Mouse (Mus musculus): ENCODE measurements around the gene Acot8. TPM values are rescaled to one million over a fixed set of nuclear protein-coding genes. Genes with fewer than 3 reads are reported as not detected.

Acot8 gene
- polyA plus RNA-seq (2015; fragmentation: Nextera tagmentation; extraction: Ambion mirVana) = 21.4 and 21.5 TPM in 2 replicates

GRCm38 (mm10) chr2:164804533-164805331, at the start of gene Acot8, which contains the start of gene Zswim3:
Gene Acot8, minus strand, starts transcription at chr2:164804882.
Gene Zswim3, plus strand, starts transcription at chr2:164805098.
- peaks cover 38% of the 10 kb centered on the region for H3K4me1 ChIP-seq (replicated peaks)
- H3K9me3 ChIP-seq = no peaks in the 10 kb centered on the region
- WGBS = under 1% methylated on average over 47 of the region's 47 CpGs
- H3K9ac ChIP-seq = peak within 1 kb of the TSS; percentile 74
- peaks cover 12% of the 10 kb centered on the region; the same call in 1 of the 2 replicates for H3K36me3 ChIP-seq
- ATAC-seq (ENCODE audit: low FRiP score, low read depth) = peak; percentile 97
- peak within 1 kb of the TSS; percentile 78 for H3K4me3 ChIP-seq
- H3K27me3 ChIP-seq = no peaks in the 10 kb centered on the region
- peak within 1 kb of the TSS; percentile 73 for H3K4me2 ChIP-seq
- H3K27ac ChIP-seq (replicated peaks) = peak within 1 kb of the TSS; percentile 88

DNA sequence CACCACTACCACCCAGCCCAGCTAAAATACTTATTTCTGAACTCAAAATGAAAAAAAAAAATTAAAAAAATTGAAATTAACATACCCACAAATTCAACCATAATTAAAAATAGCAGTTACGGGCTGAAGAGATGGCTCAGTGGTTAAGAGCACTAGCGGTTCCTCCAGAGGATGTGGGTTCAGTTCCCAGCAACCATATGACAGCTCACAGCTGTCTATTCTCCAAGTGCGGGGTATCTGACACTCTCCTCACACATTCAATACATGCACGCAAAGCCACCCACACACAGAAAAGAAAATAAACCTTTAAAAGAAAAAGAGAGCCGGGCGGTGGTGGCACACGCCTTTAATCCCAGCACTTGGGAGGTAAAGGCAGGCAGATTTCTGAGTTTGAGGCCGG, 45.4 kb upstream of the Acot8 start:
- H3K9me3 ChIP-seq = no peaks in the 10 kb centered on the region
- H3K4me1 ChIP-seq (replicated peaks) = no peaks in the 10 kb centered on the region
- H3K9ac ChIP-seq = no peak overlapping the region
- no peak overlapping the region for H3K27ac ChIP-seq (replicated peaks)
- no peak for ATAC-seq (ENCODE audit: low FRiP score, low read depth)
- H3K27me3 ChIP-seq = no peaks in the 10 kb centered on the region
- no peak overlapping the region for H3K4me3 ChIP-seq
- no peaks in the 10 kb centered on the region for H3K36me3 ChIP-seq
- no peak overlapping the region for H3K4me2 ChIP-seq
- WGBS = 87% methylated on average over 8 of the region's 8 CpGs

GRCm38 (mm10) chr2:164845782-164846181, 41.1 kb upstream of the Acot8 start:
- no peaks in the 10 kb centered on the region for H3K4me1 ChIP-seq (replicated peaks)
- H3K9me3 ChIP-seq = no peaks in the 10 kb centered on the region
- no peaks in the 10 kb centered on the region for H3K27me3 ChIP-seq
- no peak overlapping the region for H3K4me3 ChIP-seq
- H3K9ac ChIP-seq = no peak overlapping the region
- no peak overlapping the region for H3K4me2 ChIP-seq
- WGBS = 60% methylated on average over 3 of the region's 3 CpGs
- no peak overlapping the region for H3K27ac ChIP-seq (replicated peaks)
- ATAC-seq (ENCODE audit: low FRiP score, low read depth) = no peak
- no peaks in the 10 kb centered on the region for H3K36me3 ChIP-seq

DNA sequence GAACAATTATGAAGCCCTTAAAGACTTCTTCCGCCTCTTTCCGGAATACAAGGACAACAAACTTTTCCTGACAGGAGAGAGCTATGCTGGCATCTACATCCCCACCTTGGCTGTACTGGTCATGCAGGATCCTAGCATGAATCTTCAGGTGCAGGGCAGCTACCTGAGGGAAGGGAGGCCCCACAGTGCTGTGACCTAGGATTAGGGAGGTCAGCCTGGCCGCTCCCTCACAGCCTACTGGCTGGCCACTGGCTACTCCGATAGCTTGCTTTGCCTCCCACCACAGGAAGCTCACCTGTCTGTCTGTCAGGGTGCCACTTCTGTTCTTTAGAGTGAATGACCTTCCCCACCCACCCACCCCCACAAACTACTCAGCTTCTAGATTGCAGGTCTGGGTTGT, 30.5 kb upstream of the Acot8 start:
- Histone ChIP-seq H3K4me1 (replicated peaks) (peaks cover 24% of the 10 kb centered on the region), H3K4me3 (peak overlapping the region; percentile 66; the same call in 1 of the 2 replicates), H3K9me3 (no peaks in the 10 kb centered on the region), H3K36me3 (peaks cover 9% of the 10 kb centered on the region), H3K27me3 (no peaks in the 10 kb centered on the region), H3K9ac (no peak overlapping the region), H3K27ac (replicated peaks) (no peak overlapping the region), H3K4me2 (peak overlapping the region; percentile 99)
- ATAC-seq (ENCODE audit: low FRiP score, low read depth) = no peak
- WGBS = 93% methylated on average over 4 of the region's 4 CpGs

DNA sequence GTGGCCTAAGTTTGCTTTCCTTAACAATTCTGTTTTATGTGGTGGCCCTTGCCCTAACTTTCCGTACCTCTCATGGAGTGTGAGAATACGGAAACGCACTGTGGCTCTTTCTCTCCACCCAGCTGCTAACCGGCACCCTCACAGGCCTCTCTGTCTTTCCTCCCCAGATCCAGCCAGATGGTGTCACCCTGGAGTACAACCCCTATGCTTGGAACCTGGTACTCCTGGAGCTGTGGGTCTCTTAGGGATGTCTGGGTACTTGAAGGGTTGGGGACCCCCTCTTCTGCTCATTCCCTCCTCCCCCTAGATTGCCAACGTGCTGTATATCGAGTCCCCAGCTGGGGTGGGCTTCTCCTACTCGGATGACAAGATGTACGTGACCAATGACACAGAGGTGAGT, 29.8 kb upstream of the Acot8 start:
- no peaks in the 10 kb centered on the region for H3K27me3 ChIP-seq
- H3K9me3 ChIP-seq = no peaks in the 10 kb centered on the region
- H3K4me3 ChIP-seq = peak overlapping the region; percentile 66
- 41% methylated on average over 8 of the region's 8 CpGs for WGBS
- H3K9ac ChIP-seq = peak overlapping the region; percentile 66
- 0 out of 2 replicates have a peak, but pooled peaks have one; percentile 28 for ATAC-seq (ENCODE audit: low FRiP score, low read depth)
- 0 out of 2 replicates have a peak overlapping the region, but pooled peaks have one; percentile 82 for H3K27ac ChIP-seq (replicated peaks)
- H3K36me3 ChIP-seq = peaks cover 6% of the 10 kb centered on the region
- H3K4me2 ChIP-seq = peak overlapping the region; percentile 99
- peaks cover 24% of the 10 kb centered on the region for H3K4me1 ChIP-seq (replicated peaks)

- Histone ChIP-seq H3K36me3 (peaks cover 4% of the 10 kb centered on the region), H3K27ac (replicated peaks) (peak within 1 kb of the TSS; percentile 82), H3K4me3 (peak within 1 kb of the TSS; percentile 66), H3K9ac (peak within 1 kb of the TSS; percentile 66), H3K27me3 (no peaks in the 10 kb centered on the region), H3K9me3 (no peaks in the 10 kb centered on the region), H3K4me1 (replicated peaks) (peaks cover 24% of the 10 kb centered on the region), H3K4me2 (peak within 1 kb of the TSS; percentile 99)
- peak; percentile 72 for ATAC-seq (ENCODE audit: low FRiP score, low read depth)
- WGBS = under 1% methylated on average over 31 of the region's 31 CpGs
Measured at GRCm38 (mm10) chr2:164833314-164833959, 28.8 kb upstream of the Acot8 start, which contains the start of gene Neurl2. Gene Neurl2, minus strand, starts transcription at chr2:164833456.

DNA sequence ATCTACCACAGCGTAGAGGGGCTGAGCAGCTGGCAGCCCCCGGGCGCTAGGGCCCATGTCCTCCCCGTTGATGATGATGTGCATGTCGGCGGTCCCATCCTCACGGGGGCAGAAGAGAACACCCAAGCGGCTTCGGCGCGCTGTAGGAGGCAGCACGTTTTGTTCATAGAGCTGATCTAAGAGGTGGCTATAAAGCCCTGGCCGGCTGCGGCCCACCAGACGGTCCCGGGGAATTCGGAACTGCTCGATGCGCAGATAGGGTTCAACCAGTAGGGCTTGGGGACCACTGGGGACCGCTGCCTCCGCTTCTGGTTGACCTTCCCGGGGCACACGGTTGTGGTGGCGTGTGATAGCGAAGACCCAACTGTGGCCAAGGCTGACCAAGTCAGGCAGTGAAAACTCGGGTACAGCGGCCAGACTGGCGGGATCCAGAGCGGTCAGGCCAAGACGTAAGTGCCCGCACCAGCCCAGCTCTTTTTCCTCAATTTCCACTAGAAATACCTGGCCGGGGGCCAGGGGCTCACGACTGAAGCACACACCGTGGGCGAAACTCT, 28.1 kb upstream of the Acot8 start, which contains the start of gene Ctsa:
Gene Ctsa (plus strand): TSS at position 126 of the 554 bp plus-strand sequence.
- peak within 1 kb of the TSS; percentile 66 for H3K9ac ChIP-seq
- peak within 1 kb of the TSS; percentile 66 for H3K4me3 ChIP-seq
- H3K4me2 ChIP-seq = peak within 1 kb of the TSS; percentile 99
- peaks cover 24% of the 10 kb centered on the region for H3K4me1 ChIP-seq (replicated peaks)
- WGBS = under 1% methylated on average over 35 of the region's 35 CpGs
- ATAC-seq (ENCODE audit: low FRiP score, low read depth) = peak; percentile 72
- H3K27me3 ChIP-seq = no peaks in the 10 kb centered on the region
- no peaks in the 10 kb centered on the region for H3K9me3 ChIP-seq
- H3K27ac ChIP-seq (replicated peaks) = peak within 1 kb of the TSS; percentile 82
- peaks cover 10% of the 10 kb centered on the region for H3K36me3 ChIP-seq

DNA sequence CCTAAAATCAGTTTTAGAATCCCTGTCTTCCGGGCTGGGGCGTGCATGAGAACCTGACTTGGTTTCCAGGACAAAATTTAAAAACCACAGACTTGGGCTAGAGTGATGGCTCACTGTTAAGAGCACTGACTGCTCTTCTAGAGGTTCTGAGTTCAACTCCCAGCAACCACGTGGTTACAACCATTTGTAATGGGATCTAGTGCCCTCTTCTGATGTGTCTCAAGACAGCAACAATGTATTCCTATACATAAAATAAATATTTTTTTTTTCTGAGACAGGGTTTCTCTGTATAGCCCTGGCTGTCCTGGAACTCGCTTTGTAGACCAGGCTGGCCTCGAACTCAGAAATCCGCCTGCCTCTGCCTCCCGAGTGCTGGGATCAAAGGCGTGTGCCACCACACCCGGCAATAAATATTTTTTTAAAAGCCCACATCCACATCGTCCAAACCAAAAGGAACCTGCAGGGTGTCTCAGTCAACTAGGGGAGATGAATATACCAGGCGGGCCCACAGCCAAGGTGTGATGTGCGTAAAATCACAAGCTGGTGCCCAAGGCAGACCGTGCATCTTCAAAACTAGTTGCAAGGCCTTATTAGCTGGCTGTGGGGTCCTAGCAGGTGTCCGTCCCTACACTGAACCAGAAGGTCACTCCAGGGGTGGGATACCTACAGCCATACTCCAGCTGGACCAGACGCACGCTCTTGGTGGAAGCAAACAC, 27.5 kb upstream of the Acot8 start:
- Histone ChIP-seq H3K27ac (replicated peaks) (peak overlapping the region; percentile 82), H3K4me3 (peak overlapping the region; percentile 66), H3K4me2 (peak overlapping the region; percentile 99), H3K4me1 (replicated peaks) (peaks cover 24% of the 10 kb centered on the region), H3K36me3 (peaks cover 13% of the 10 kb centered on the region), H3K9ac (peak overlapping the region; percentile 66), H3K27me3 (no peaks in the 10 kb centered on the region), H3K9me3 (no peaks in the 10 kb centered on the region)
- ATAC-seq (ENCODE audit: low FRiP score, low read depth) = no peak
- WGBS = 57% methylated on average over 16 of the region's 16 CpGs

GRCm38 (mm10) chr2:164831029-164831428, 26.3 kb upstream of the Acot8 start:
- Histone ChIP-seq H3K9me3 (no peaks in the 10 kb centered on the region), H3K4me2 (no peak overlapping the region), H3K27me3 (no peaks in the 10 kb centered on the region), H3K27ac (replicated peaks) (no peak overlapping the region), H3K4me1 (replicated peaks) (peaks cover 29% of the 10 kb centered on the region), H3K36me3 (peaks cover 16% of the 10 kb centered on the region), H3K4me3 (no peak overlapping the region), H3K9ac (no peak overlapping the region)
- whole genome bisulfite sequencing = 85% methylated on average over 10 of the region's 10 CpGs
- no peak for ATAC-seq (ENCODE audit: low FRiP score, low read depth)

DNA sequence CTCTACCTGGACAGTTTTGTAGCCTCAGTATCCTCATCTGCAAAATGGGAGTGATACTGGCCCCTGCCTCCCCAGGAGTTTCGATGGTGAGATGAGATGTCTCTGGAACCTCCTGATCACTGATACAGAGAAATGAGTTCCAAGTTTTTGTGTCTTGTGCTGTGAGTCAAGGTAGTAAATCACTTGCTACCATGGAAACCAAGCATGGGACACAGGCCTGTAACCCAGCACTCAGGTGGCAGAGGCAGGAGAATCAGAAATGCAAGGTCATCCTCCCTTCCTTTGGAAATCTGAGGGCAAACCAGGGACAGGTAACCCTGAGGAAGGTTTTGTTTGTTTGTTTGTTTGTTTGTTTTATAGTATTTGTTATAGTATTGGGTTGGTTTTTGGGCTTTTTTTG, 24.4 kb upstream of the Acot8 start:
- Histone ChIP-seq H3K4me2 (no peak overlapping the region), H3K4me1 (replicated peaks) (peaks cover 22% of the 10 kb centered on the region), H3K27me3 (no peaks in the 10 kb centered on the region), H3K9ac (no peak overlapping the region), H3K36me3 (peaks cover 26% of the 10 kb centered on the region), H3K9me3 (no peaks in the 10 kb centered on the region), H3K4me3 (no peak overlapping the region), H3K27ac (replicated peaks) (no peak overlapping the region)
- 97% methylated on average over 1 of the region's 1 CpGs for WGBS
- no peak for ATAC-seq (ENCODE audit: low FRiP score, low read depth)

- no peaks in the 10 kb centered on the region for H3K27me3 ChIP-seq
- no peak within 1 kb of the TSS for H3K27ac ChIP-seq (replicated peaks)
- no peak within 1 kb of the TSS for H3K9ac ChIP-seq
- no peak for ATAC-seq (ENCODE audit: low FRiP score, low read depth)
- H3K4me2 ChIP-seq = no peak within 1 kb of the TSS
- H3K9me3 ChIP-seq = no peaks in the 10 kb centered on the region
- H3K36me3 ChIP-seq = peaks cover 26% of the 10 kb centered on the region
- H3K4me3 ChIP-seq = no peak within 1 kb of the TSS
- H3K4me1 ChIP-seq (replicated peaks) = peaks cover 26% of the 10 kb centered on the region
- WGBS = 88% methylated on average over 6 of the region's 6 CpGs
Measured at GRCm38 (mm10) chr2:164828437-164828836, 23.8 kb upstream of the Acot8 start, which contains the start of gene Spata25. Gene Spata25, minus strand, starts transcription at chr2:164828537.

All from hindbrain, embryonic 15.5 days (tissue).